Mouse (Mus musculus) myocyte (in vitro differentiated cells): Measurements from ENCODE around the gene Gpr27.

Source experiments
- E2F4 ChIP-seq: IDR thresholded peaks from one replicate; pipeline ENCODE4 v1.6.1; 2011; ENCODE audit warnings: mild to moderate bottlenecking, control low read depth, moderate library complexity; ENCODE audit not compliant: insufficient read depth
- MAX ChIP-seq: IDR thresholded peaks from one replicate; pipeline ENCODE4 v1.6.1; 2011; ENCODE audit warnings: low read depth, mild to moderate bottlenecking, control low read depth
- MYOG ChIP-seq, 3 experiments: IDR thresholded peaks; one replicate each; pipeline ENCODE4 v1.6.1; 2011; ENCODE audit warnings: control low read depth in 2 of 3, low read depth in 2 of 3, mild to moderate bottlenecking in 2 of 3; ENCODE audit not compliant: insufficient read length in 2 of 3, control insufficient read depth in 1 of 3, insufficient read depth in 1 of 3
- POLR2A ChIP-seq: IDR thresholded peaks from one replicate; pipeline ENCODE4 v1.6.1; 2011; ENCODE audit warnings: low read depth, mild to moderate bottlenecking, control low read depth, moderate library complexity; ENCODE audit not compliant: insufficient read length
- POLR2AphosphoS2 ChIP-seq: IDR thresholded peaks from one replicate; pipeline ENCODE4 v1.6.1; 2011; ENCODE audit warnings: low read depth, control low read depth; ENCODE audit not compliant: insufficient read length
- TCF12 ChIP-seq: IDR thresholded peaks from one replicate; pipeline ENCODE4 v1.6.1; 2011; ENCODE audit warnings: mild to moderate bottlenecking, control low read depth; ENCODE audit not compliant: poor library complexity, insufficient read depth, severe bottlenecking
- USF1 ChIP-seq: IDR thresholded peaks from one replicate; pipeline ENCODE4 v1.6.1; 2011; ENCODE audit warnings: low read depth, mild to moderate bottlenecking, control low read depth, moderate library complexity

GRCm38 (mm10) chr6:99667290-99667689, 25.2 kb upstream of the Gpr27 start:
- TF ChIP-seq POLR2A (no peak), USF1 (no peak), TCF12 (no peak), POLR2AphosphoS2 (no peak), MYOG (IDR thresholded peaks at IDR 0.05; ENCODE audit: control insufficient read depth in 1 of 3, insufficient read depth in 1 of 3, insufficient read length in 2 of 3, low read depth in 2 of 3) (no peak), E2F4 (no peak), MAX (no peak)
